Mouse (Mus musculus): ENCODE measurements around the gene Pacs2. TPM values are rescaled to one million over a fixed set of nuclear protein-coding genes. Genes with fewer than 3 reads are reported as not detected.
A peak's percentile ranks its signal among the peaks of the same experiment; 100 is the strongest.

Gene Pacs2
- polyA plus RNA-seq (2015; fragmentation: Nextera tagmentation; extraction: Ambion mirVana), result 5.1 and 5.2 TPM in 2 replicates

DNA sequence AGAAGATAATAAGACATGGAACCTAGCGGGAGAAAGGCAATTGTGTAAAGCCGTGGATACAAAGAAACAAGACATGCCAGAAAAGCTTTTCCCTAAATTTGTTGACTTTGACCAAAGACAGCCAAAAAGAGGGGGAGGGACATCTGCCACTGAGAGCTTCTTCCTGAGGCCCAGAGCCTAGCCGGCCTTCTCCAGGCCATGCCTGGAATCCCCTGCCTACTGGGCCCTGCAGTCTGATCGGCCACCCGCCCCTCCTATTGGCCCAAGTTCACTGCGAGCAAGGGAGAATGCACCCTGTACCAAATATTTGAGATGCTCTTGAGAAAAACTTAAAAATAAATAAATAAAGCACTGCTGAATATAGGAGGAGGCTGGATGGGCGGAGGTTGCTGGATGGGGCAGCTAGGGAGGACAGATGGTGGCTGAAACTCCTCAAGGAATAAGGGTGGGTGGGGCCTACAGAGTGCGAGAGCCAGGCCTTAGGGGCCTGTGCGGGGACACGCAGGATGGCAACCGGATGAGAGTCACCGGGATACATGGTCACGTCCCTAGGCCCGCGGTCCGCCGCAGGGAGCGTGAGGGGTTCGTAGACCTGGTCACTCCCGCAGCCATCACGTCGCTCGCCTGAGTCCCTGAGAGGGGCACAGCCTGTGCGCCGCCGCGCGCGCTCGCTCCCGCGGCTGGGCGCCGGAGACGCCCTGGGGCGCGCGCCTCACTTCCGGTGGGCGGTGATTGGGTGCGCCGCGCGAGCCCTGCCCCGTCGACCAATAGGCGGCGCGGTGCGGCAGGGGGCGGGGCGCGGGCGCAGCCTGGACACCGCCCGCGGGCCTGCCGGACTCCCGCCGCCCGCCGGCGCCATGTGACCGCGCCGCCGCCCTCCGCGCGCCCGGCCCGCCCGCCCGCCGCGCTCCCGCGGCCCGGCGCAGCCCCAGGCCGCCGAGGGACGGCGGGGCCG lies at the start of gene Pacs2:
Gene Pacs2 (plus strand): TSS at position 905 of the 955 bp plus-strand sequence.
- Histone ChIP-seq H3K27me3 (replicated peaks; ENCODE audit: control insufficient read depth, insufficient read depth, low read length) (no peaks in the 10 kb centered on the region), H3K4me2 (replicated peaks; ENCODE audit: low read depth) (peak within 1 kb of the TSS; percentile 96), H3K9ac (ENCODE audit: low read depth, low read length) (peak within 1 kb of the TSS; percentile 80), H3K9me3 (ENCODE audit: control insufficient read depth) (no peaks in the 10 kb centered on the region), H3K4me1 (replicated peaks; ENCODE audit: control insufficient read depth, insufficient read depth, low read length) (0 out of 2 replicates have a peak, but pooled peaks cover 9% of the 10 kb centered on the region), H3K36me3 (ENCODE audit: control insufficient read depth, insufficient read depth) (no peaks in the 10 kb centered on the region), H3K27ac (ENCODE audit: low read depth, low read length) (peak within 1 kb of the TSS; percentile 86), H3K4me3 (ENCODE audit: low read depth, low read length) (peak within 1 kb of the TSS; percentile 94)
- 3% methylated on average over 49 of the region's 85 CpGs for WGBS
- ATAC-seq, result peak; percentile 98
- TF ChIP-seq CTCF (IDR thresholded peaks at IDR 0.05; ENCODE audit: low read depth), result no peak

DNA sequence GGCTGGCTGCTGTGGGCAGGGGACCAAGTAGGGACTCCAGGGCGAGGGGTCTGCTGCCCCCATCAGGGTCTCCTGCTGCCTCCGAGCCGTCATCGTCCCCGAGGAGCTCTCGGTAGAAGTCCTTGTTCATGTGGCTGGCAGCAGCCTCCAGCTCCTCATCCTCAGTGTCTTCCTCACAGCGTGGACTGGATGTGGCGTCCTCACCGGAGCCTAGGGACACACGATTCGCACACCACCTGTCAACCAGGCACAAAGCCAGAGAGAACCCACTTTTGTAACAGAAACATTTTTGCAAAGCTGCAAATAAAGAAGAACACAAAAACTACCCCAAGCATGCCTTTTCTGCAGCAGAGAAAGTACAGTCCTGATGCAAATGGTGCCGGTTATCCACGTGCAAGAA lies 48.5 kb upstream of the Pacs2 start:
- Histone ChIP-seq H3K9me3 (ENCODE audit: control insufficient read depth) (no peaks in the 10 kb centered on the region), H3K36me3 (ENCODE audit: control insufficient read depth, insufficient read depth) (peaks cover 95% of the 10 kb centered on the region), H3K4me2 (replicated peaks; ENCODE audit: low read depth) (no peak overlapping the region), H3K4me3 (ENCODE audit: low read depth, low read length) (no peak overlapping the region), H3K9ac (ENCODE audit: low read depth, low read length) (no peak overlapping the region), H3K27me3 (replicated peaks; ENCODE audit: control insufficient read depth, insufficient read depth, low read length) (no peaks in the 10 kb centered on the region), H3K27ac (ENCODE audit: low read depth, low read length) (no peak overlapping the region), H3K4me1 (replicated peaks; ENCODE audit: control insufficient read depth, insufficient read depth, low read length) (no peaks in the 10 kb centered on the region)
- 87% methylated on average over 13 of the region's 13 CpGs for WGBS
- no peak for TF ChIP-seq CTCF (IDR thresholded peaks at IDR 0.05; ENCODE audit: low read depth)
- ATAC-seq, result no peak

DNA sequence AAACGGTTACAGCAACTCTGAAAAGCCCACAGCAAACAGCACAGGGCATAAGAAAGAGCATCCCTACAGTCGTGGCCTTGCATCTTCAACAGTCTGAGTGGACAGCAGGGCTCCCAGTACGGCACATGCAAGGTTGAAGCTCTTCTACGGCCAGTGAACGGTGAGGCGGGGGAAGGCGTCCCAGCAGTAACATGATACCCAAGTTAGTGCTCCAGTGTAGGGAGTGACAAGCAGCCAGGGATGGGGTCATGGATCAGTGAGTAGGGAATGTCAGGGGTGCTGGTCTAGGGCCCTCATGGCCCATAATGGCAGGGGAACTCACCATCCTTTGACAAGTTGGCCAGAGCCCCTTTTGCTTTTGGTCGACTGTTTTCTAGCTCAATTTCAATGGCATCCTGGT lies 45.4 kb upstream of the Pacs2 start:
- no peak overlapping the region for H3K9ac ChIP-seq (ENCODE audit: low read depth, low read length)
- H3K27ac ChIP-seq (ENCODE audit: low read depth, low read length), result no peak overlapping the region
- ATAC-seq, result no peak
- H3K4me1 ChIP-seq (replicated peaks; ENCODE audit: control insufficient read depth, insufficient read depth, low read length), result no peaks in the 10 kb centered on the region
- H3K4me3 ChIP-seq (ENCODE audit: low read depth, low read length), result no peak overlapping the region
- no peaks in the 10 kb centered on the region for H3K9me3 ChIP-seq (ENCODE audit: control insufficient read depth)
- TF ChIP-seq CTCF (IDR thresholded peaks at IDR 0.05; ENCODE audit: low read depth), result no peak
- peaks cover 92% of the 10 kb centered on the region for H3K36me3 ChIP-seq (ENCODE audit: control insufficient read depth, insufficient read depth)
- no peak overlapping the region for H3K4me2 ChIP-seq (replicated peaks; ENCODE audit: low read depth)
- 75% methylated on average over 8 of the region's 8 CpGs for WGBS
- no peaks in the 10 kb centered on the region for H3K27me3 ChIP-seq (replicated peaks; ENCODE audit: control insufficient read depth, insufficient read depth, low read length)

DNA sequence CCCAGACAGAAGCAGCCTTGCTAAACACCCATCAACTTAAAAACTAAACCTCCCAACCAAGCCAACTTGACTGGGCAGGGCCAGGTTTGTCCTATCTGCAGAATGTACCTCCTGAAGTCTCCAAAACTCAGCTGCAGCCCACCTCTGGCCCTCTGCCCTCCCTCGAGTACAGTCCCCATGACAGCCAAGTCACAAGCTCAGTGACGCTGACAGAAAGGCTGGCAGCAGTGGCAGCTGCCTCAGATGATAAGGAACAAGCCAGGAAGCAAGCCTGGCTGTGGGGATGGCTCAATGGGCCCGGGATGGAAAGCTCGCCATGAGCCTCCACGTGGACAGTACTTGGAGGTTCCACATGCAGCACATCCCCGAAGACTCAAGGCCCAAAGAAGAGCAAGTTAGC lies 44.7 kb upstream of the Pacs2 start:
- no peaks in the 10 kb centered on the region for H3K27me3 ChIP-seq (replicated peaks; ENCODE audit: control insufficient read depth, insufficient read depth, low read length)
- no peak overlapping the region for H3K9ac ChIP-seq (ENCODE audit: low read depth, low read length)
- no peaks in the 10 kb centered on the region for H3K9me3 ChIP-seq (ENCODE audit: control insufficient read depth)
- no peak for ATAC-seq
- 94% methylated on average over 6 of the region's 6 CpGs for WGBS
- no peak overlapping the region for H3K27ac ChIP-seq (ENCODE audit: low read depth, low read length)
- no peak for TF ChIP-seq CTCF (IDR thresholded peaks at IDR 0.05; ENCODE audit: low read depth)
- H3K4me3 ChIP-seq (ENCODE audit: low read depth, low read length), result no peak overlapping the region
- H3K4me2 ChIP-seq (replicated peaks; ENCODE audit: low read depth), result no peak overlapping the region
- H3K36me3 ChIP-seq (ENCODE audit: control insufficient read depth, insufficient read depth), result peaks cover 91% of the 10 kb centered on the region
- no peaks in the 10 kb centered on the region for H3K4me1 ChIP-seq (replicated peaks; ENCODE audit: control insufficient read depth, insufficient read depth, low read length)

DNA sequence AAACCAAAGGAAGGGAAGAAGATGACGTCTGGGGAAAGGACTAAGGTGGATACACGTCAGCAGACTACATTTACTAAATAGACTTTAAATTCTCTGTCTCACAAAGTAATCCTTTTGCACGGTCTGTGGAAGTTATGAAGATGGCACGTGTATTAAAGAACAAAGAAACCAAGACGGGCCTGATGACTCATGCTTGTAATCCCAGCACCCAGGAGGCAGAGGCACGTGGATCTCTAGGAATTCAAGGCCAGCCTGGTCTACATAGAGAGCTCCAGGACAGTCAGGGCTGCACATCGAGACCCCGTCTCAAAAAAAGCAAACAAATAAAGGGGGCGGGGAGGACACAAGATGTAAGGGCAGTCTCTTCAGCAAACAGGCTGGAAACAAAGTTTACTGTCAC lies 39.6 kb upstream of the Pacs2 start:
- ATAC-seq, result no peak
- 89% methylated on average over 9 of the region's 9 CpGs for WGBS
- Histone ChIP-seq H3K27ac (ENCODE audit: low read depth, low read length) (no peak overlapping the region), H3K4me1 (replicated peaks; ENCODE audit: control insufficient read depth, insufficient read depth, low read length) (no peaks in the 10 kb centered on the region), H3K4me2 (replicated peaks; ENCODE audit: low read depth) (no peak overlapping the region), H3K9me3 (ENCODE audit: control insufficient read depth) (no peaks in the 10 kb centered on the region), H3K36me3 (ENCODE audit: control insufficient read depth, insufficient read depth) (peaks cover 62% of the 10 kb centered on the region), H3K4me3 (ENCODE audit: low read depth, low read length) (no peak overlapping the region), H3K27me3 (replicated peaks; ENCODE audit: control insufficient read depth, insufficient read depth, low read length) (no peaks in the 10 kb centered on the region), H3K9ac (ENCODE audit: low read depth, low read length) (no peak overlapping the region)
- TF ChIP-seq CTCF (IDR thresholded peaks at IDR 0.05; ENCODE audit: low read depth), result no peak

DNA sequence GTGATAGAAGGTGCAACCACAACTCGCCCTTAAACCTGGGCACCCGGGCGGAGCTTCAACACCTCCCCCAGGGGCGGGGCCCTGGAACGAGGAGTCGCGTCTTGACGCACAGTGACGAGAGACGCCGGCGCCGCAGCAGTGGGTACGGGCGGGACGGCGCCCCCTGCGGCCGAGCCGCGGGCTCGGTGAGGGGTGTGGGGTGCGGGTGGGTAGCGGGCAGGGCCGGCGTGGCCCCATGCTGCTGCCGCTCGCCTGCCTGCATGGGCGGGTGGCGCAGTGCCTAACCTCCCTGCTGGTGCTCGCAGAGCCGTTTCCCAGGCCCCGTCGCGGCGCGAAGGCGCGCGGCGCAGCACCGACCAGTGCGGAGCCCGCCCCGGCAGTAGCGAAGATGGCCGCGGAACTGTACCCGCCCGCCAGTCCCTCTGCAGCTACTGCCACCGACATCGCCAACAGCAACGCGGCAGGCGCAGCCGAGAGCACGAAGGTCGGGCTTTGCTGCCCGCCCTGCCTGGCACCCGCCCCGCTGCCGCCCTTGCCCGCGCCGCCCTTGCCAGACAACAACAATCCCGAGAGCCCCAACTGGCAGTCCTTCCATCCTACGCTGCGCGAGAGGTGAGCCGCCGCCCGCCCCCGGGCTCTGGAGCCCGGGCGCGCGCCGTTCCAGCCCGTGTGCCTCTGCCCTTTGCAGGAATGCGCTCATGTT lies 37.8 kb upstream of the Pacs2 start, which contains the start of gene Btbd6:
Gene Btbd6 (plus strand): TSS at position 112 of the 703 bp plus-strand sequence.
- peak; percentile 85 for TF ChIP-seq CTCF (IDR thresholded peaks at IDR 0.05; ENCODE audit: low read depth)

More for the DNA sequence above, 37.8 kb upstream of the Pacs2 start, which contains the start of gene Btbd6:
- ATAC-seq, result peak; percentile 94
- no peaks in the 10 kb centered on the region for H3K4me1 ChIP-seq (replicated peaks; ENCODE audit: control insufficient read depth, insufficient read depth, low read length)
- H3K4me2 ChIP-seq (replicated peaks; ENCODE audit: low read depth), result peak within 1 kb of the TSS; percentile 91
- no peaks in the 10 kb centered on the region for H3K27me3 ChIP-seq (replicated peaks; ENCODE audit: control insufficient read depth, insufficient read depth, low read length)
- peaks cover 60% of the 10 kb centered on the region for H3K36me3 ChIP-seq (ENCODE audit: control insufficient read depth, insufficient read depth)
- under 1% methylated on average over 77 of the region's 80 CpGs for WGBS
- H3K4me3 ChIP-seq (ENCODE audit: low read depth, low read length), result peak within 1 kb of the TSS; percentile 81
- peak within 1 kb of the TSS; percentile 74 for H3K9ac ChIP-seq (ENCODE audit: low read depth, low read length)
- peak within 1 kb of the TSS; percentile 93 for H3K27ac ChIP-seq (ENCODE audit: low read depth, low read length)
- no peaks in the 10 kb centered on the region for H3K9me3 ChIP-seq (ENCODE audit: control insufficient read depth)

Data from intestine, postnatal 0 days (tissue).